Mouse (Mus musculus): ENCODE measurements around the gene Xrcc5. TPM values are rescaled to one million over a fixed set of nuclear protein-coding genes. Genes with fewer than 3 reads are reported as not detected.

Xrcc5 gene
- polyA plus RNA-seq, 1 experiment, result 25.0 TPM

DNA sequence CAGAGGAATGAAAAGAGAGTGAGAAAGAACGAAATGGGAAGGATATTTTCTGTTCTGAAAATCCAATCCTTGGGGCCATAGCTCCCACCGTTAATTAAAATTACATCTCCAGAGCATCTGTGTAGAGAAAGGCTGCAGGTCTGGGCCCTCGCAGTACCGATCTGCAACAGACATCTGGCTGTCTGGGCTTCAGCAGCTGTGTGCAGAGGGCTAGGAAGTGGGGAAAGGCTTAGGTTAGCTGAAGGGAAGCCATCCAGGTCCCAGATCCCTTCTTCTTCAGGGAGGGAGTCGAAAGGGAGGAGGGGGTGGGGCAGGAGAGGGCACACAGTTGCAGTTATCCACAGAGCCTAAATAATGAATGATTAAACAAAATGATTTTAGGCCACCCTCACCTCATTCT lies 22.7 kb upstream of the Xrcc5 start:
- Histone ChIP-seq H3K79me2 (ENCODE audit: control insufficient read depth, insufficient read depth) (no peaks in the 10 kb centered on the region), H3ac (ENCODE audit: control insufficient read depth, insufficient read length, low read depth) (peak overlapping the region; percentile 31), H3K4me3 (ENCODE audit: insufficient read depth, poor library complexity, severe bottlenecking) (no peak overlapping the region), H3K79me3 (ENCODE audit: low read depth) (no peaks in the 10 kb centered on the region), H3K27me3 (ENCODE audit: control insufficient read depth, insufficient read depth, insufficient read length) (no peaks in the 10 kb centered on the region), H3K36me3 (ENCODE audit: control insufficient read depth, insufficient read depth) (no peaks in the 10 kb centered on the region)
- TF ChIP-seq FOSL1 (IDR thresholded peaks at IDR 0.05; ENCODE audit: insufficient read depth, low read length, poor library complexity, severe bottlenecking) (no peak), CEBPB (IDR thresholded peaks at IDR 0.05; ENCODE audit: low read depth) (no peak), USF1 (IDR thresholded peaks at IDR 0.05; ENCODE audit: low read depth) (no peak), CTCF (IDR thresholded peaks at IDR 0.05; ENCODE audit: control insufficient read depth, insufficient read depth, insufficient read length) (no peak), MYOD1 (IDR thresholded peaks at IDR 0.05; ENCODE audit: control insufficient read depth, insufficient read length, low read depth) (no peak), MAX (IDR thresholded peaks at IDR 0.05) (no peak), MYOG (IDR thresholded peaks at IDR 0.05; ENCODE audit: control insufficient read depth, extremely low read depth, insufficient read length) (no peak)

DNA sequence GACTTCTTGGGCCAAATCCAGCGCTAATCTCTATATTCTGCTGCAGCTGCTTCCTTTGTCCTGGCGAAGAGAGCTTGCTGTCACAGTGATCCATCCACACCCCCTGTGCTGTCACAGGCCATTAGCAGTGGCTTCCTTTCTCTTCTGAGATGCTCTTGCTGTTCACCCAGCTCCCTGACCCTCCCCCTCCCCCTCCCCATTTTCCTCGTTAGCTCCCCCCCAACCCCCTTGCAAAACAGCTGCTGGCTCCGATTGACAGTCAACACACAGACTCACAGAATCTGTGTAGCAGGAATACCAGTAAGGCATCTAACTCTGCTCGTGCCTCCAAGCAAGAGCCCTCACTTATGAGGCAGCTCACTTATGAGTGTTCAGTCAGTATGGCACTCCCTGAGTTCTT lies 20.3 kb upstream of the Xrcc5 start:
- no peaks in the 10 kb centered on the region for H3K79me3 ChIP-seq (ENCODE audit: low read depth)
- H3K27me3 ChIP-seq (ENCODE audit: control insufficient read depth, insufficient read depth, insufficient read length), result no peaks in the 10 kb centered on the region
- H3K79me2 ChIP-seq (ENCODE audit: control insufficient read depth, insufficient read depth), result no peaks in the 10 kb centered on the region
- no peak overlapping the region for H3ac ChIP-seq (ENCODE audit: control insufficient read depth, insufficient read length, low read depth)
- no peaks in the 10 kb centered on the region for H3K36me3 ChIP-seq (ENCODE audit: control insufficient read depth, insufficient read depth)
- no peak for TF ChIP-seq CEBPB (IDR thresholded peaks at IDR 0.05; ENCODE audit: low read depth)
- TF ChIP-seq FOSL1 (IDR thresholded peaks at IDR 0.05; ENCODE audit: insufficient read depth, low read length, poor library complexity, severe bottlenecking), result no peak
- TF ChIP-seq MYOG (IDR thresholded peaks at IDR 0.05; ENCODE audit: control insufficient read depth, extremely low read depth, insufficient read length), result no peak
- no peak for TF ChIP-seq MAX (IDR thresholded peaks at IDR 0.05)
- TF ChIP-seq MYOD1 (IDR thresholded peaks at IDR 0.05; ENCODE audit: control insufficient read depth, insufficient read length, low read depth), result no peak
- TF ChIP-seq USF1 (IDR thresholded peaks at IDR 0.05; ENCODE audit: low read depth), result no peak
- no peak for TF ChIP-seq CTCF (IDR thresholded peaks at IDR 0.05; ENCODE audit: control insufficient read depth, insufficient read depth, insufficient read length)
- no peak overlapping the region for H3K4me3 ChIP-seq (ENCODE audit: insufficient read depth, poor library complexity, severe bottlenecking)

DNA sequence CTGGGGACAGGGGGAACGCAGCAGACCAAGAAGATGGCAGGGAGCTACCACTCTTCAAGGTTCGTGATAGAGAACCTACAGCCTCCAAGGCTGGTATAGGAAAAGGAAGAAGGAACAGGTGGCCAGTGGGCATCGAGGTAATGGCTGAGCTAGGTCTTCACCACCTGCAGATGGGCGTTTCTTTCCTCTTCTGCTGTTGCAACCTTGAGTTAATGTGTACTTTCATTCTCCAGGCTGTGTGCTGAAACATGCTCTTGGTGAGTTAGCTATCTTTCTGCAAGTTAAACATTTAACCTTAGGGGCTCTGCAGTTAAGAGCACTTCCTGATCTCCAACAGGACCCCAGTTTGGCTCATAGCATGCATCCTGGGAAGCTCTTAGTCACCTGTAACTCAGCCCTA lies 19.3 kb upstream of the Xrcc5 start:
- no peaks in the 10 kb centered on the region for H3K79me2 ChIP-seq (ENCODE audit: control insufficient read depth, insufficient read depth)
- H3K79me3 ChIP-seq (ENCODE audit: low read depth), result no peaks in the 10 kb centered on the region
- TF ChIP-seq USF1 (IDR thresholded peaks at IDR 0.05; ENCODE audit: low read depth), result no peak
- no peaks in the 10 kb centered on the region for H3K36me3 ChIP-seq (ENCODE audit: control insufficient read depth, insufficient read depth)
- H3K4me3 ChIP-seq (ENCODE audit: insufficient read depth, poor library complexity, severe bottlenecking), result no peak overlapping the region
- no peaks in the 10 kb centered on the region for H3K27me3 ChIP-seq (ENCODE audit: control insufficient read depth, insufficient read depth, insufficient read length)
- H3ac ChIP-seq (ENCODE audit: control insufficient read depth, insufficient read length, low read depth), result no peak overlapping the region

DNA sequence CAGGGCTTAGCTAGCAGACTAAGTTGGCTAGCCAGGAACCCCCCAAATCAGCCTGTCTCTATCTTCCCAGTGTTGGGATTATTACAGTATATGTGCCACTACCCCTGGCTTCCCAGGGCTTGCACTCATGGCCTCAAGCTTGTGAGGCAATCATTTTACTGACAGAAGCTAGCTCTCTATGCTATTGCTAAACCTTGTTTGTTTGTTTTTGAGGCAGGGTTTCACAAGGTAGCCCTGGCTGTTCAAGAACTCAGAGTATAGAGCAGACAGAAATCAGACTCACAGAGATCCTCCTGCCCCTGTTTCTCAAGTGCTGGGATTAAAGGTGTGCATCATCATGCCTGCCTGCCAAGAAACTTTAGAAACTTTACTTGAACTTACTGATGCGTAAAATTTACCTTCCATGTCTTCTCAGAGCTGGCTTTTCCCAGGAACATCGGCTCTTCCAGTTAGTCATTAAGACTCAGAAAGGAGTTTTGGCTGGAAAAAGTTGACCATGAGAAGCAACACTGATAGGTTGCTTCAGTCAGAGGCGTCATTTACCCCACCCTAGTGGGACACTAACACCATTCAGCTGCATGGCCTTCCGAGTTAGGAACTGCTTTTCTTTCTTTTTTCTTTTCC lies 18.6 kb upstream of the Xrcc5 start:
- Histone ChIP-seq H3K4me3 (ENCODE audit: insufficient read depth, poor library complexity, severe bottlenecking) (no peak overlapping the region), H3K27me3 (ENCODE audit: control insufficient read depth, insufficient read depth, insufficient read length) (no peaks in the 10 kb centered on the region), H3K79me2 (ENCODE audit: control insufficient read depth, insufficient read depth) (no peaks in the 10 kb centered on the region), H3K79me3 (ENCODE audit: low read depth) (no peaks in the 10 kb centered on the region), H3ac (ENCODE audit: control insufficient read depth, insufficient read length, low read depth) (no peak overlapping the region), H3K36me3 (ENCODE audit: control insufficient read depth, insufficient read depth) (no peaks in the 10 kb centered on the region)
- TF ChIP-seq FOSL1 (IDR thresholded peaks at IDR 0.05; ENCODE audit: insufficient read depth, low read length, poor library complexity, severe bottlenecking), result no peak
- no peak for TF ChIP-seq CEBPB (IDR thresholded peaks at IDR 0.05; ENCODE audit: low read depth)
- TF ChIP-seq MYOD1 (IDR thresholded peaks at IDR 0.05; ENCODE audit: control insufficient read depth, insufficient read length, low read depth), result no peak
- no peak for TF ChIP-seq CTCF (IDR thresholded peaks at IDR 0.05; ENCODE audit: control insufficient read depth, insufficient read depth, insufficient read length)

DNA sequence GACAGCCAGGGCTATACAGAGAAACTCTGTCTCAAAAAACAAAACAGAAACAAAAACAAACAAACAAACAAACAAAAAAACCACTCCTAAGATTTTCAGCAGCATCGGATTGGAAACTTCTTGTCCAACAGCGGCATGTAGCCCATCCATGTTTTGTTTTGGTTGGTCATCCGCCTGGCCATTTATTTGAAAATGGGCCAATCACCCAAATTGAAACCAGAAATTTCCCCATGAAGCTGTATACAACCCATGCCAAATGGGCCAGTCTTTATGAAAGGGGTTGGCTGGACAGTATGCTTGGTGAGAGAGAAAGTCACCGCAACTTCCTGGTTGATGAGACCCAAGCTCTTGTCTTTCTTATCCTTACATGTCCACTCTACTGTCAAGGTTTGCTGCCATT lies 16.3 kb upstream of the Xrcc5 start:
- no peak overlapping the region for H3K4me3 ChIP-seq (ENCODE audit: insufficient read depth, poor library complexity, severe bottlenecking)
- H3K27me3 ChIP-seq (ENCODE audit: control insufficient read depth, insufficient read depth, insufficient read length), result no peaks in the 10 kb centered on the region
- H3K36me3 ChIP-seq (ENCODE audit: control insufficient read depth, insufficient read depth), result no peaks in the 10 kb centered on the region
- H3K79me2 ChIP-seq (ENCODE audit: control insufficient read depth, insufficient read depth), result no peaks in the 10 kb centered on the region
- H3K79me3 ChIP-seq (ENCODE audit: low read depth), result no peaks in the 10 kb centered on the region
- TF ChIP-seq USF1 (IDR thresholded peaks at IDR 0.05; ENCODE audit: low read depth) (no peak), CEBPB (IDR thresholded peaks at IDR 0.05; ENCODE audit: low read depth) (no peak), MAX (IDR thresholded peaks at IDR 0.05) (no peak), MYOD1 (IDR thresholded peaks at IDR 0.05; ENCODE audit: control insufficient read depth, insufficient read length, low read depth) (no peak), FOSL1 (IDR thresholded peaks at IDR 0.05; ENCODE audit: insufficient read depth, low read length, poor library complexity, severe bottlenecking) (no peak)
- H3ac ChIP-seq (ENCODE audit: control insufficient read depth, insufficient read length, low read depth), result no peak overlapping the region

DNA sequence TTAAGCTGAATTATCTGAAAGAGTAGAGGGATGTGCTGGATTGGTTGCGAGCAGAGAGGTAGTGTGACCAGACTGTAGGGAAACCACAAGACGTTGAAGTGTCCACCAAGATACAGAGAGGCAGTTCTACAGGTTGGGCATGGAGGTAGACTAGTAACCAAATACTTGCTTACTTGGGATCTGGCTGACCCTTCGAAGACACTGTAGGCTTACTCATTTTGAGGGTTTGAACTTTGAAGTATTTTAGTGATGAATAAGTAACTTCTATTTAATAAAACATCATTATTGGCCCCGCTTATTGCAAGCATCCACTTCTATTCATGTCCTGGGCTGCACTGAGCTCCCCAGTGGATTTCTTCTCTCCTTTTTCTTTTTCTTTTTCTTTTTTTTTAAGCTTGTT lies 15.8 kb upstream of the Xrcc5 start:
- TF ChIP-seq MYOG (IDR thresholded peaks at IDR 0.05; ENCODE audit: control insufficient read depth, extremely low read depth, insufficient read length) (no peak), CEBPB (IDR thresholded peaks at IDR 0.05; ENCODE audit: low read depth) (no peak), MAX (IDR thresholded peaks at IDR 0.05) (no peak), MYOD1 (IDR thresholded peaks at IDR 0.05; ENCODE audit: control insufficient read depth, insufficient read length, low read depth) (no peak), FOSL1 (IDR thresholded peaks at IDR 0.05; ENCODE audit: insufficient read depth, low read length, poor library complexity, severe bottlenecking) (no peak), CTCF (IDR thresholded peaks at IDR 0.05; ENCODE audit: control insufficient read depth, insufficient read depth, insufficient read length) (no peak), USF1 (IDR thresholded peaks at IDR 0.05; ENCODE audit: low read depth) (no peak)

More for the DNA sequence above, 15.8 kb upstream of the Xrcc5 start:
- Histone ChIP-seq H3K27me3 (ENCODE audit: control insufficient read depth, insufficient read depth, insufficient read length) (no peaks in the 10 kb centered on the region), H3K4me3 (ENCODE audit: insufficient read depth, poor library complexity, severe bottlenecking) (no peak overlapping the region), H3K79me2 (ENCODE audit: control insufficient read depth, insufficient read depth) (no peaks in the 10 kb centered on the region), H3K36me3 (ENCODE audit: control insufficient read depth, insufficient read depth) (no peaks in the 10 kb centered on the region), H3ac (ENCODE audit: control insufficient read depth, insufficient read length, low read depth) (no peak overlapping the region), H3K79me3 (ENCODE audit: low read depth) (no peaks in the 10 kb centered on the region)

Measured in C2C12 (cell line).